Mouse (Mus musculus): ENCODE measurements around the gene Tyw3. TPM values are rescaled to one million over a fixed set of nuclear protein-coding genes. Genes with fewer than 3 reads are reported as not detected.

The Tyw3 gene
- polyA plus RNA-seq, 1 experiment from 2014 or later: 14.6 TPM

Other genes with a start within 250 kb of the Tyw3 start
- gene Cryz, start 393 bp downstream of the Tyw3 start, polyA plus RNA-seq (2015; fragmentation: Nextera tagmentation; extraction: Ambion mirVana): 9.7 and 11.3 TPM in 2 replicates
- 1.3 and 1.7 TPM in 2 replicates for gene Erich3, start 66.8 kb upstream of the Tyw3 start, polyA plus RNA-seq (2015; fragmentation: Nextera tagmentation; extraction: Ambion mirVana)